Comparison of ENCODE assay signal across 7 mouse cellular contexts in the genomic region with DNA sequence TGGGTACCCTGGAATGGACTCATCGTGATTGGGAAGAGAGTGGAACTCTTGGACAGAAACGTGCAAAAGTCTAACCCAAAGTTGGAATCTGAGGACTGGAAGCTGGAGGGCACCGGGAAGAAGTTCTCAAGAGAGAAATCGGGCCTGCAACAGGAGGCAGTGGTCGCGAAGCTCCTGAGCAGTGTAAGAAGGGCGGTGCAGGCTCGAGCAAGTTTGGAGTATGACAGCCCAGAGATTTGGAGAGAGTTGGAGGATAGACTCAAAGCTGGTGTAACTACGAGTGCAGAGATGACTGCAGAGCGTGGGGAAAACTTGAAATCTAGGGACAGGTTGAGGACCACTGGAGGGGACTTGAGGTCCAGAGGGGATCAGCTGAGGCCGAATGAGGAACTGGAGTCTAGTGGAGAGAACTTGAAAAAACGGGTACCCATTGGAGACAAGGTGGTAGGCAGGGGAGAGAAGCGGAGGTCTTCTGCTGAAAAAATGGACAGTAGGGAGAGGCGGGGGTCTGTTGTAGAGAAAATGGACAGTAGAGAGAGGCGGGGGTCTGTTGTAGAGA. TPM values are rescaled to one million over a fixed set of nuclear protein-coding genes. Genes with fewer than 3 reads are reported as not detected.
DNase-seq lines count a peak whose midpoint lies in the region; ATAC-seq and TF ChIP-seq lines count a peak whose summit lies in the region.

No protein-coding gene starts in this region.

- ATAC-seq in limb, embryonic 14.5 days (ENCODE audit: low FRiP score, low read depth) = no peak
- ATAC-seq in stomach, embryonic 16.5 days (ENCODE audit: insufficient read depth, low FRiP score) = no peak
- ATAC-seq in megakaryocyte progenitor cell, adult 5-6 weeks (replicated peaks; ENCODE audit: poor library complexity) = no peak

- no peak for TF ChIP-seq POLR2A in limb, embryonic 14.5 days (IDR thresholded peaks at IDR 0.05; ENCODE audit: borderline replicate concordance, extremely low read depth, insufficient read depth, insufficient read length)

- H3K4me2 ChIP-seq in limb, embryonic 14.5 days (replicated peaks; ENCODE audit: low read depth, low read length, severe bottlenecking) = peak overlapping the region; percentile 65
- H3K4me2 ChIP-seq in stomach, embryonic 16.5 days (ENCODE audit: low read depth, low read length) = peak overlapping the region; percentile 86

- 52% methylated on average over 15 of the region's 15 CpGs for WGBS in limb, embryonic 14.5 days
- 44% methylated on average over 15 of the region's 15 CpGs for WGBS in stomach, embryonic 16.5 days

- peaks cover 3% of the 10 kb centered on the region for H3K36me3 ChIP-seq in erythroblast, embryonic 14.5 days (ENCODE audit: control insufficient read depth)
- H3K36me3 ChIP-seq in limb, embryonic 14.5 days (ENCODE audit: control insufficient read depth, insufficient read depth, low read length) = no peaks in the 10 kb centered on the region
- H3K36me3 ChIP-seq in stomach, embryonic 16.5 days (ENCODE audit: control insufficient read depth, insufficient read depth, low read length) = no peaks in the 10 kb centered on the region

- peak overlapping the region; percentile 56 for H3K9ac ChIP-seq in limb, embryonic 14.5 days (ENCODE audit: low read depth, low read length, severe bottlenecking)
- peak overlapping the region; percentile 72 for H3K9ac ChIP-seq in stomach, embryonic 16.5 days (ENCODE audit: low read length)

- no peak overlapping the region for H3K27ac ChIP-seq in limb, embryonic 14.5 days (replicated peaks; ENCODE audit: low read depth, low read length)
- peak overlapping the region; percentile 52 for H3K27ac ChIP-seq in stomach, embryonic 16.5 days (ENCODE audit: low read length)

- no peaks in the 10 kb centered on the region for H3K9me3 ChIP-seq in erythroblast, embryonic 14.5 days (ENCODE audit: control insufficient read depth, low read length)
- H3K9me3 ChIP-seq in limb, embryonic 14.5 days (ENCODE audit: control insufficient read depth, low read length) = no peaks in the 10 kb centered on the region; the same call in 1 of the 2 replicates
- H3K9me3 ChIP-seq in stomach, embryonic 16.5 days (replicated peaks; ENCODE audit: control insufficient read depth, low read length) = no peaks in the 10 kb centered on the region

- peak; percentile 19 for DNase-seq in spleen, adult 12 weeks (ENCODE audit: low spot score)
- DNase-seq in spleen, postnatal 14 days (ENCODE audit: low spot score in 2 of 2) = no peak
- DNase-seq in limb, embryonic 14.5 days (ENCODE audit: low spot score) = no peak
- DNase-seq in kidney, postnatal 14 days = no peak

- H3K4me3 ChIP-seq in erythroblast, embryonic 14.5 days (replicated peaks) = peak overlapping the region; percentile 75
- H3K4me3 ChIP-seq in limb, embryonic 14.5 days (replicated peaks; ENCODE audit: low read length) = peak overlapping the region; percentile 47
- H3K4me3 ChIP-seq in stomach, embryonic 16.5 days (replicated peaks; ENCODE audit: low read length) = peak overlapping the region; percentile 51

- no peaks in the 10 kb centered on the region for H3K27me3 ChIP-seq in erythroblast, embryonic 14.5 days (ENCODE audit: control insufficient read depth)
- H3K27me3 ChIP-seq in limb, embryonic 14.5 days (ENCODE audit: control insufficient read depth, insufficient read depth, low read length) = no peaks in the 10 kb centered on the region
- H3K27me3 ChIP-seq in stomach, embryonic 16.5 days (ENCODE audit: control insufficient read depth, insufficient read depth, low read length) = no peaks in the 10 kb centered on the region

- H3K4me1 ChIP-seq in erythroblast, embryonic 14.5 days (ENCODE audit: control insufficient read depth) = peaks cover 51% of the 10 kb centered on the region
- peaks cover 4% of the 10 kb centered on the region; the same call in 1 of the 2 replicates for H3K4me1 ChIP-seq in limb, embryonic 14.5 days (ENCODE audit: control insufficient read depth, insufficient read depth, low read length)
- H3K4me1 ChIP-seq in stomach, embryonic 16.5 days (ENCODE audit: control insufficient read depth, insufficient read depth, low read length) = 0 out of 2 replicates have a peak, but pooled peaks cover 7% of the 10 kb centered on the region

RNA-seq across cellular contexts. Expression of a gene that starts 0.8 kb away (rescaled TPM):
- polyA plus RNA-seq in erythroblast, embryonic 14.5 days (2012) = 1.3 and 1.5 TPM in 2 replicates
- 23.6 and 26.0 TPM in 2 replicates for polyA plus RNA-seq in limb, embryonic 14.5 days (2012; rRNA removed)
- 9.6 and 10.5 TPM in 2 replicates for polyA plus RNA-seq in limb, embryonic 14.5 days (2014; fragmentation: Nextera tagmentation; extraction: Ambion mirVana)
- polyA plus RNA-seq in stomach, embryonic 16.5 days (2015; fragmentation: Nextera tagmentation; extraction: Ambion mirVana) = 9.5 and 10.8 TPM in 2 replicates
- 0.73 and 2.8 TPM in 2 replicates for total RNA-seq in megakaryocyte progenitor cell, adult 5-6 weeks (2015)
- total RNA-seq in megakaryocyte progenitor cell, adult 5-6 weeks (2017) = 1.7 and 1.9 TPM in 2 replicates

RNA-seq across cellular contexts. Expression of a gene that starts 7.6 kb away (rescaled TPM):
- 0.10 and 0.18 TPM in 2 replicates for polyA plus RNA-seq in erythroblast, embryonic 14.5 days (2012)
- 2.4 and 3.1 TPM in 2 replicates for polyA plus RNA-seq in limb, embryonic 14.5 days (2012; rRNA removed)
- not detected in 2 replicates for polyA plus RNA-seq in limb, embryonic 14.5 days (2014; fragmentation: Nextera tagmentation; extraction: Ambion mirVana)
- polyA plus RNA-seq in stomach, embryonic 16.5 days (2015; fragmentation: Nextera tagmentation; extraction: Ambion mirVana) = 0.13 TPM in 1 of 2 replicates, not detected in the other
- 0.66 and 1.7 TPM in 2 replicates for total RNA-seq in megakaryocyte progenitor cell, adult 5-6 weeks (2015)
- total RNA-seq in megakaryocyte progenitor cell, adult 5-6 weeks (2017) = 1.5 TPM in 1 of 2 replicates, not detected in the other

RNA-seq across cellular contexts. Expression of a gene that starts 20.9 kb away (rescaled TPM):
- 151 and 164 TPM in 2 replicates for polyA plus RNA-seq in erythroblast, embryonic 14.5 days (2012)
- polyA plus RNA-seq in limb, embryonic 14.5 days (2012; rRNA removed) = 913 and 966 TPM in 2 replicates
- 2,572 and 2,655 TPM in 2 replicates for polyA plus RNA-seq in limb, embryonic 14.5 days (2014; fragmentation: Nextera tagmentation; extraction: Ambion mirVana)
- 2,233 and 2,288 TPM in 2 replicates for polyA plus RNA-seq in stomach, embryonic 16.5 days (2015; fragmentation: Nextera tagmentation; extraction: Ambion mirVana)
- 1,737 and 1,793 TPM in 2 replicates for total RNA-seq in megakaryocyte progenitor cell, adult 5-6 weeks (2015)
- total RNA-seq in megakaryocyte progenitor cell, adult 5-6 weeks (2017) = 1,233 and 1,355 TPM in 2 replicates

RNA-seq across cellular contexts. Expression of a gene that starts 23.0 kb away (rescaled TPM):
- 5.2 and 9.4 TPM in 2 replicates for polyA plus RNA-seq in erythroblast, embryonic 14.5 days (2012)
- 40.8 and 53.5 TPM in 2 replicates for polyA plus RNA-seq in limb, embryonic 14.5 days (2012; rRNA removed)
- 33.9 and 38.7 TPM in 2 replicates for polyA plus RNA-seq in limb, embryonic 14.5 days (2014; fragmentation: Nextera tagmentation; extraction: Ambion mirVana)
- 36.5 and 37.6 TPM in 2 replicates for polyA plus RNA-seq in stomach, embryonic 16.5 days (2015; fragmentation: Nextera tagmentation; extraction: Ambion mirVana)
- 20.4 and 28.8 TPM in 2 replicates for total RNA-seq in megakaryocyte progenitor cell, adult 5-6 weeks (2015)
- 10.3 and 11.6 TPM in 2 replicates for total RNA-seq in megakaryocyte progenitor cell, adult 5-6 weeks (2017)

RNA-seq across cellular contexts. Expression of a gene that starts 37.4 kb away (rescaled TPM):
- polyA plus RNA-seq in erythroblast, embryonic 14.5 days (2012) = 0.03 and 0.04 TPM in 2 replicates
- polyA plus RNA-seq in limb, embryonic 14.5 days (2012; rRNA removed) = 239 and 314 TPM in 2 replicates
- 193 and 202 TPM in 2 replicates for polyA plus RNA-seq in limb, embryonic 14.5 days (2014; fragmentation: Nextera tagmentation; extraction: Ambion mirVana)
- 156 and 167 TPM in 2 replicates for polyA plus RNA-seq in stomach, embryonic 16.5 days (2015; fragmentation: Nextera tagmentation; extraction: Ambion mirVana)
- 0.54 TPM in 1 of 2 replicates, not detected in the other for total RNA-seq in megakaryocyte progenitor cell, adult 5-6 weeks (2015)
- total RNA-seq in megakaryocyte progenitor cell, adult 5-6 weeks (2017) = not detected in 2 replicates
